Mouse (Mus musculus): ENCODE measurements around the gene Hltf.
A peak's percentile ranks its signal among the peaks of the same experiment; 100 is the strongest.

Gene Hltf

GRCm38 (mm10) chr3:20146884-20147395 lies 89.3 kb downstream of the Hltf start:
- no peak for DNase-seq (ENCODE audit: low spot score in 2 of 2)

- no peak for DNase-seq (ENCODE audit: low spot score in 2 of 2)
Observed at GRCm38 (mm10) chr3:20147647-20148046, 90.0 kb downstream of the Hltf start.

GRCm38 (mm10) chr3:20150511-20150910 lies 92.9 kb downstream of the Hltf start:
- no peak for DNase-seq (ENCODE audit: low spot score in 2 of 2)

GRCm38 (mm10) chr3:20151651-20152050 lies 94.0 kb downstream of the Hltf start:
- no peak for DNase-seq (ENCODE audit: low spot score in 2 of 2)

GRCm38 (mm10) chr3:20154531-20155367 lies 97.1 kb downstream of the Hltf start, which contains the start of gene Gyg:
Gyg (minus strand) TSS chr3:20155317.
- peak; percentile 40 to 44 for DNase-seq (ENCODE audit: low spot score in 2 of 2)

- no peak for DNase-seq (ENCODE audit: low spot score in 2 of 2)
Observed at GRCm38 (mm10) chr3:20155476-20155875, 97.9 kb downstream of the Hltf start.

- no peak for DNase-seq (ENCODE audit: low spot score in 2 of 2)
Observed at GRCm38 (mm10) chr3:20167487-20167886, 109.9 kb downstream of the Hltf start.

Data from natural killer cell, adult 2 months (primary cell).